In the genomic region with DNA sequence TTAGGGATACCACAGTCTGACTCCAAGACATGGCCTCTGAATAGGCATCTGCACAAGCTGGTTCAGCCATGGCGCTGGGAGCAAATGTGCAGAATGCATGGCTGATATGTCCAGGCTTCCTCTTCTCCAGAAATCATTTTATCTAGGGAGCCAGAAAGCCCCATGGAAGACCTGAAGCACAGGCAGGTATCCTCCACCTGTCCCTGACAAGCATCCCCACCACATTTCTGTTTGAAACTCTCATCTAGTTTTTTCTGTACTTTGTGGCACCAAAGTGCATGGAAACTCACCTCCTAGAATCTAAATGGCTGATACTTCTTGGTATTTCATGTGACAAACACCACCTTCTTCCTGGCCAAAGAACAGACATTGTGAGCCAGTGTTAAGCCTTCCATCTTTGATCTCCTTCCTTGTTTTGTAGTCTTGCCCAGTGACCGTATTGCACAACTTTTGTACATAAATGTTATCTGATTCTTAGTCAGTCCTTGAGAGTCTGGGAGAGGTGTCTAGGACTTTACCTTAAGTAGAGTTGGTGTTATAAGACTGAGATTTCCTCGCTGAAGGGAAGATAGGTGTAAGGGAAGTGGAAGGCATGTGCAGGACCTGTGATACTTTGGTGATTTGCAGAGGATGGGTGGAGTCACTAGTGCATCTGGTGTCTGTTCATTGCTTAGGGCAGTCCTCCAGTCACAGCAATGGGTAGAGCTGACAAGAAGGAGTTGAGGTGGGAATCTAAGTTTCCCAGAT, we compare ENCODE assay signal across 7 mouse cellular contexts.
A peak's percentile ranks its signal among the peaks of the same experiment; 100 is the strongest.
DNase-seq lines count a peak whose midpoint lies in the region; ATAC-seq and TF ChIP-seq lines count a peak whose summit lies in the region.
"Not testable (repeated sequence)": the region's sequence is repeated elsewhere in the genome, so short reads cannot be mapped to it uniquely, and the experiment has no call there.

No protein-coding gene starts in this region.

- not testable (repeated sequence) for TF ChIP-seq CTCF in liver, adult 2 months (IDR thresholded peaks at IDR 0.05; ENCODE audit: low read depth, low read length)

- not testable (repeated sequence) for TF ChIP-seq POLR2A in liver, adult 2 months (IDR thresholded peaks at IDR 0.05; ENCODE audit: extremely low read depth, insufficient read depth, low read length)

- ATAC-seq in embryonic facial prominence, embryonic 11.5 days (replicated peaks; ENCODE audit: insufficient number of reproducible peaks, low FRiP score, low TSS enrichment, low read depth): peak; percentile 22
- ATAC-seq in forebrain, embryonic 15.5 days (replicated peaks): peak; percentile 52
- ATAC-seq in heart, embryonic 16.5 days (replicated peaks; ENCODE audit: extremely low read depth, insufficient read depth, low FRiP score): peak; percentile 24; the same call in 1 of the 2 replicates
- ATAC-seq in intestine, embryonic 15.5 days: peak; percentile 49
- ATAC-seq in megakaryocyte, adult 5-6 weeks (ENCODE audit: poor library complexity, severe bottlenecking): peak; percentile 19
- ATAC-seq in neural tube, embryonic 12.5 days (ENCODE audit: low FRiP score, low read depth): 0 out of 2 replicates have a peak, but pooled peaks have one; percentile 15

- H3K9ac ChIP-seq in embryonic facial prominence, embryonic 11.5 days (replicated peaks; ENCODE audit: low read length); forebrain, embryonic 15.5 days (replicated peaks); heart, embryonic 16.5 days (ENCODE audit: low read length); intestine, embryonic 15.5 days; liver, adult 2 months (ENCODE audit: low read depth, low read length); neural tube, embryonic 12.5 days: not testable (repeated sequence)

- not testable (repeated sequence) for H3K27ac ChIP-seq in embryonic facial prominence, embryonic 11.5 days (replicated peaks; ENCODE audit: low read depth, low read length); forebrain, embryonic 15.5 days (replicated peaks); heart, embryonic 16.5 days (ENCODE audit: low read length); intestine, embryonic 15.5 days; liver, adult 2 months (replicated peaks; ENCODE audit: insufficient read depth, low read depth, low read length); neural tube, embryonic 12.5 days

- WGBS in embryonic facial prominence, embryonic 11.5 days: 71% methylated on average over 3 of the region's 3 CpGs
- WGBS in forebrain, embryonic 15.5 days: 74% methylated on average over 3 of the region's 3 CpGs
- 64% methylated on average over 3 of the region's 3 CpGs for WGBS in heart, embryonic 16.5 days
- WGBS in intestine, embryonic 15.5 days: 67% methylated on average over 3 of the region's 3 CpGs
- WGBS in liver, adult 2 months: 69% methylated on average over 3 of the region's 3 CpGs
- 76% methylated on average over 3 of the region's 3 CpGs for WGBS in neural tube, embryonic 12.5 days

- DNase-seq in embryonic facial prominence, embryonic 11.5 days (ENCODE audit: low spot score): not testable (repeated sequence)
- peak; percentile 79 for DNase-seq in liver, adult 2 months (ENCODE audit: extremely low read depth, low read depth, low spot score)

- H3K4me3 ChIP-seq in embryonic facial prominence, embryonic 11.5 days (ENCODE audit: low read depth, low read length); forebrain, embryonic 15.5 days; heart, embryonic 16.5 days (ENCODE audit: low read length); intestine, embryonic 15.5 days (replicated peaks); liver, adult 2 months (ENCODE audit: insufficient read depth, low read depth, low read length); neural tube, embryonic 12.5 days: not testable (repeated sequence)

- H3K4me2 ChIP-seq in embryonic facial prominence, embryonic 11.5 days (ENCODE audit: low read depth, low read length); forebrain, embryonic 15.5 days (replicated peaks); heart, embryonic 16.5 days (ENCODE audit: low read depth, low read length); intestine, embryonic 15.5 days (replicated peaks); neural tube, embryonic 12.5 days (replicated peaks): not testable (repeated sequence)

- not testable (repeated sequence) for H3K79me2 ChIP-seq in liver, adult 2 months (ENCODE audit: control insufficient read depth, insufficient read depth, low read length)

- not testable (repeated sequence) for H3K36me3 ChIP-seq in embryonic facial prominence, embryonic 11.5 days (replicated peaks; ENCODE audit: control insufficient read depth, insufficient read depth, low read depth, low read length); forebrain, embryonic 15.5 days; heart, embryonic 16.5 days (ENCODE audit: control insufficient read depth, insufficient read depth); intestine, embryonic 15.5 days; liver, adult 2 months (ENCODE audit: control insufficient read depth, insufficient read depth, low read length); neural tube, embryonic 12.5 days

- H3K4me1 ChIP-seq in embryonic facial prominence, embryonic 11.5 days (ENCODE audit: control insufficient read depth, insufficient read depth, low read length); forebrain, embryonic 15.5 days; heart, embryonic 16.5 days (ENCODE audit: control insufficient read depth, insufficient read depth, low read length); intestine, embryonic 15.5 days (replicated peaks); liver, adult 2 months (ENCODE audit: control insufficient read depth, insufficient read depth, low read length); neural tube, embryonic 12.5 days: not testable (repeated sequence)

- not testable (repeated sequence) for H3K27me3 ChIP-seq in embryonic facial prominence, embryonic 11.5 days (ENCODE audit: control insufficient read depth, insufficient read depth, low read length); forebrain, embryonic 15.5 days; heart, embryonic 16.5 days (ENCODE audit: control insufficient read depth, insufficient read depth, low read length); intestine, embryonic 15.5 days (replicated peaks); liver, adult 2 months (ENCODE audit: control insufficient read depth, insufficient read depth, low read length); neural tube, embryonic 12.5 days (replicated peaks)

- peaks cover 20% of the 10 kb centered on the region for H3K9me3 ChIP-seq in embryonic facial prominence, embryonic 11.5 days (replicated peaks; ENCODE audit: control insufficient read depth, low read length)
- peaks cover 52% of the 10 kb centered on the region for H3K9me3 ChIP-seq in forebrain, embryonic 15.5 days
- peaks cover 29% of the 10 kb centered on the region for H3K9me3 ChIP-seq in heart, embryonic 16.5 days (replicated peaks; ENCODE audit: control insufficient read depth, low read length)
- not testable (repeated sequence) for H3K9me3 ChIP-seq in intestine, embryonic 15.5 days
- H3K9me3 ChIP-seq in neural tube, embryonic 12.5 days: peaks cover 35% of the 10 kb centered on the region
